Mouse (Mus musculus) CH12.LX (cell line): ENCODE measurements around the gene Plcb1.

ENCODE experiments used
- CTCF ChIP-seq, 2 experiments: IDR thresholded peaks in 1 of 2; conservative IDR thresholded peaks in 1 of 2; 2 replicates each; pipeline ENCODE4 v1.5.1; 2011 to 2012; ENCODE audit warnings: low read depth in 2 of 2, low read length in 2 of 2, improper control_type of control experiment in 1 of 2, inconsistent platforms in 1 of 2, mild to moderate bottlenecking in 1 of 2, moderate library complexity in 1 of 2
- ELF1 ChIP-seq: IDR thresholded peaks from 2 replicates; pipeline ENCODE4 v1.6.1; 2014; ENCODE audit warnings: low read depth, mild to moderate bottlenecking, inconsistent platforms, low read length, improper control_type of control experiment
- ETS1 ChIP-seq: conservative IDR thresholded peaks from 2 replicates; pipeline ENCODE4 v1.6.1; 2012; ENCODE audit warnings: low read depth, mild to moderate bottlenecking, inconsistent platforms, low read length, improper control_type of control experiment, moderate library complexity
- NRF1 ChIP-seq: IDR thresholded peaks from 2 replicates; pipeline ENCODE4 v1.6.1; 2014; ENCODE audit warnings: low read depth, mild to moderate bottlenecking, inconsistent platforms, low read length, improper control_type of control experiment, moderate library complexity
- POLR2AphosphoS2 ChIP-seq: IDR thresholded peaks from 2 replicates; pipeline ENCODE4 v1.6.1; 2011; ENCODE audit warnings: low read depth, low read length, improper control_type of control experiment
- RAD21 ChIP-seq: IDR thresholded peaks from 2 replicates; pipeline ENCODE4 v1.6.1; 2011; ENCODE audit warnings: low read depth, mild to moderate bottlenecking, low read length, improper control_type of control experiment, moderate library complexity
- UBTF ChIP-seq: IDR thresholded peaks from 2 replicates; pipeline ENCODE4 v1.6.1; 2012; ENCODE audit warnings: low read depth, mild to moderate bottlenecking, inconsistent platforms, low read length, improper control_type of control experiment, moderate library complexity
- USF1 ChIP-seq: IDR thresholded peaks from 2 replicates; pipeline ENCODE4 v1.6.1; 2014; ENCODE audit warnings: low read depth, mild to moderate bottlenecking, inconsistent platforms, low read length, improper control_type of control experiment
- ZMIZ1 ChIP-seq: IDR thresholded peaks from 2 replicates; pipeline ENCODE4 v1.6.1; 2012; ENCODE audit warnings: low read depth, mild to moderate bottlenecking, inconsistent platforms, low read length, improper control_type of control experiment

GRCm38 (mm10) chr2:135387990-135388389 lies 602.1 kb downstream of the Plcb1 start:
- TF ChIP-seq CTCF (conservative IDR thresholded peaks at IDR 0.05 in 1 of 2, IDR thresholded peaks at IDR 0.05 in 1 of 2; ENCODE audit: low read depth in 2 of 2, low read length in 2 of 2) = no peak
- TF ChIP-seq NRF1 = no peak
- TF ChIP-seq RAD21 = no peak
- TF ChIP-seq ETS1 = no peak
- no peak for TF ChIP-seq UBTF
- TF ChIP-seq ZMIZ1 = no peak
- TF ChIP-seq ELF1 = no peak
- no peak for TF ChIP-seq USF1
- no peak for TF ChIP-seq POLR2AphosphoS2
